In genomic region chr9:123215621-123216440, GRCm38 (mm10) we compare ENCODE assay signal across 8 mouse cellular contexts. TPM values are rescaled to one million over a fixed set of nuclear protein-coding genes. Genes with fewer than 3 reads are reported as not detected.
A peak's percentile ranks its signal among the peaks of the same experiment; 100 is the strongest.
DNase-seq lines count a peak whose midpoint lies in the region; ATAC-seq lines count a peak whose summit lies in the region.

Cdcp1 (minus strand) TSS chr9:123216038.

- 6% methylated on average over 43 of the region's 45 CpGs for WGBS in heart, embryonic 10.5 days
- whole genome bisulfite sequencing in forebrain, embryonic 11.5 days, result 5% methylated on average over 44 of the region's 45 CpGs
- 8% methylated on average over 44 of the region's 45 CpGs for WGBS in kidney, embryonic 16.5 days

- no peak within 1 kb of the TSS for H3K9ac ChIP-seq in forebrain, embryonic 11.5 days (ENCODE audit: low read length)
- H3K9ac ChIP-seq in kidney, embryonic 16.5 days (replicated peaks; ENCODE audit: low read length), result peak within 1 kb of the TSS; percentile 65

- no peaks in the 10 kb centered on the region for H3K9me3 ChIP-seq in heart, embryonic 10.5 days
- H3K9me3 ChIP-seq in forebrain, embryonic 11.5 days (ENCODE audit: control insufficient read depth, low read length), result no peaks in the 10 kb centered on the region
- no peaks in the 10 kb centered on the region for H3K9me3 ChIP-seq in kidney, embryonic 16.5 days (ENCODE audit: low read length)

- peaks cover 18% of the 10 kb centered on the region for H3K4me1 ChIP-seq in heart, embryonic 10.5 days
- no peaks in the 10 kb centered on the region; the same call in 1 of the 2 replicates for H3K4me1 ChIP-seq in forebrain, embryonic 11.5 days (replicated peaks; ENCODE audit: control insufficient read depth, insufficient read depth, low read length)
- no peaks in the 10 kb centered on the region; the same call in 1 of the 2 replicates for H3K4me1 ChIP-seq in kidney, embryonic 16.5 days (ENCODE audit: insufficient read depth, low read length)

- ATAC-seq in forebrain, embryonic 11.5 days (replicated peaks; ENCODE audit: low FRiP score), result no peak
- peak; percentile 91 for ATAC-seq in kidney, embryonic 16.5 days (ENCODE audit: low FRiP score, low TSS enrichment)

- H3K4me3 ChIP-seq in heart, embryonic 10.5 days, result peak within 1 kb of the TSS; percentile 60
- peak within 1 kb of the TSS; percentile 17 for H3K4me3 ChIP-seq in forebrain, embryonic 11.5 days (ENCODE audit: low read depth, low read length)
- H3K4me3 ChIP-seq in kidney, embryonic 16.5 days (ENCODE audit: low read length), result peak within 1 kb of the TSS; percentile 53

- peak within 1 kb of the TSS; percentile 49; the same call in 1 of the 2 replicates for H3K4me2 ChIP-seq in forebrain, embryonic 11.5 days (ENCODE audit: low read depth, low read length, severe bottlenecking)
- peak within 1 kb of the TSS; percentile 64 for H3K4me2 ChIP-seq in kidney, embryonic 16.5 days (replicated peaks; ENCODE audit: low read depth, low read length)

- no peaks in the 10 kb centered on the region for H3K36me3 ChIP-seq in heart, embryonic 10.5 days
- no peaks in the 10 kb centered on the region for H3K36me3 ChIP-seq in forebrain, embryonic 11.5 days (ENCODE audit: control insufficient read depth, insufficient read depth, low read length)
- no peaks in the 10 kb centered on the region for H3K36me3 ChIP-seq in kidney, embryonic 16.5 days (ENCODE audit: insufficient read depth, low read length)

- H3K27ac ChIP-seq in heart, embryonic 10.5 days, result peak within 1 kb of the TSS; percentile 77
- H3K27ac ChIP-seq in forebrain, embryonic 11.5 days (ENCODE audit: low read depth, low read length), result no peak within 1 kb of the TSS
- peak within 1 kb of the TSS; percentile 28 for H3K27ac ChIP-seq in kidney, embryonic 16.5 days (ENCODE audit: low read length)

- H3K27me3 ChIP-seq in heart, embryonic 10.5 days (ENCODE audit: insufficient read depth, poor library complexity, severe bottlenecking), result peaks cover 42% of the 10 kb centered on the region
- peaks cover 15% of the 10 kb centered on the region for H3K27me3 ChIP-seq in forebrain, embryonic 11.5 days (ENCODE audit: control insufficient read depth, insufficient read depth, low read length)
- H3K27me3 ChIP-seq in kidney, embryonic 16.5 days (ENCODE audit: insufficient read depth, low read length), result 0 out of 2 replicates have a peak, but pooled peaks cover 12% of the 10 kb centered on the region

- DNase-seq in heart, embryonic 10.5 days (ENCODE audit: low spot score), result no peak
- DNase-seq in heart, adult 9 months (ENCODE audit: low spot score in 2 of 2), result no peak
- no peak for DNase-seq in forebrain, embryonic 11.5 days (ENCODE audit: low spot score)
- peak; percentile 46 for DNase-seq in lung, postnatal 10 days
- peak; percentile 44 for DNase-seq in urinary bladder, postnatal 25 days (ENCODE audit: low spot score)
- no peak for DNase-seq in left cerebral cortex, adult 18-20 months (ENCODE audit: low spot score in 2 of 2)
- no peak for DNase-seq in cerebellum, postnatal 4 days (ENCODE audit: low spot score in 2 of 2)

RNA-seq across cellular contexts. Expression of gene Cdcp1, which starts in this region (rescaled TPM):
- 0.74 and 3.0 TPM in 2 replicates for polyA plus RNA-seq in heart, embryonic 10.5 days (2016; fragmentation: Nextera tagmentation; extraction: Ambion mirVana)
- polyA plus RNA-seq in forebrain, embryonic 11.5 days (2014; fragmentation: Nextera tagmentation; extraction: Ambion mirVana), result 0.41 and 0.63 TPM in 2 replicates
- 9.7 and 11.0 TPM in 2 replicates for polyA plus RNA-seq in kidney, embryonic 16.5 days (2015; fragmentation: Nextera tagmentation; extraction: Ambion mirVana)
- under 1 TPM; 0.30 to 0.35 TPM for total RNA-seq in left cerebral cortex, adult 18-20 months (2021)

Comparison
In these comparisons a context has a peak if more than half of its experiments do, and no peak if none do; other contexts are left out.
1. DNase-seq: peak in lung, postnatal 10 days (single experiment) and urinary bladder, postnatal 25 days (single experiment); none in heart, embryonic 10.5 days (single experiment), heart, adult 9 months (0 of 2), forebrain, embryonic 11.5 days (single experiment), left cerebral cortex, adult 18-20 months (0 of 2) and cerebellum, postnatal 4 days (0 of 2).
2. Peak in every context shown above with its lines, with median percentiles within 50 percentile points of each other: H3K4me3 ChIP-seq.